Mouse (Mus musculus) heart, embryonic 14.5 days (tissue): ENCODE results near the gene Tulp1. TPM values are rescaled to one million over a fixed set of nuclear protein-coding genes. Genes with fewer than 3 reads are reported as not detected.

ENCODE experiments used
- ATAC-seq: fragments of 200-750 bp; cut with Nextera tagmentation; 2 replicates; pipeline ENCODE4 v1.8.0; 2017; ENCODE audit warnings: low read depth, moderate TSS enrichment; ENCODE audit not compliant: insufficient number of reproducible peaks, insufficient read depth, low FRiP score
- H3K27ac ChIP-seq, 2 experiments: fragments of 200-500 bp in 1 of 2; fragments of 300-500 bp in 1 of 2; sonication (generic) in 1 of 2; replicated peaks in 1 of 2; 2 replicates each; pipeline ENCODE4 v1.5.1; 2012 to 2014; ENCODE audit warnings: low read depth in 2 of 2, low read length in 2 of 2, control low read depth in 1 of 2, mild to moderate bottlenecking in 1 of 2, mixed read lengths in 1 of 2; ENCODE audit not compliant: control insufficient read depth in 1 of 2, insufficient read depth in 1 of 2
- H3K27me3 ChIP-seq: fragments of 300-500 bp; sonication (generic); 2 replicates; pipeline ENCODE4 v1.6.1; 2014; ENCODE audit warnings: mild to moderate bottlenecking, low read length, control low read depth; ENCODE audit not compliant: control insufficient read depth, insufficient read depth
- H3K36me3 ChIP-seq: fragments of 300-500 bp; sonication (generic); 2 replicates; pipeline ENCODE4 v1.6.1; 2014; ENCODE audit warnings: mild to moderate bottlenecking, control low read depth, low read length, mixed read lengths; ENCODE audit not compliant: control insufficient read depth, insufficient read depth
- H3K4me1 ChIP-seq, 2 experiments: fragments of 200-500 bp in 1 of 2; fragments of 300-500 bp in 1 of 2; sonication (generic) in 1 of 2; 2 replicates each; pipeline ENCODE4 v1.6.1; 2012 to 2014; ENCODE audit warnings: low read length in 2 of 2, control low read depth in 1 of 2, mixed read lengths in 1 of 2; ENCODE audit not compliant: control insufficient read depth in 2 of 2, insufficient read depth in 2 of 2
- H3K4me2 ChIP-seq: fragments of 300-500 bp; sonication (generic); 2 replicates; pipeline ENCODE4 v1.6.1; 2014; ENCODE audit warnings: mild to moderate bottlenecking, low read length
- H3K4me3 ChIP-seq, 2 experiments: fragments of 200-500 bp in 1 of 2; fragments of 300-500 bp in 1 of 2; sonication (generic) in 1 of 2; 2 replicates each; pipeline ENCODE4 v1.5.1; 2012 to 2014; ENCODE audit warnings: low read length in 2 of 2, mild to moderate bottlenecking in 2 of 2, control low read depth in 1 of 2, low read depth in 1 of 2, moderate library complexity in 1 of 2; ENCODE audit not compliant: control insufficient read depth in 1 of 2, insufficient read depth in 1 of 2
- H3K9ac ChIP-seq: fragments of 300-500 bp; sonication (generic); 2 replicates; pipeline ENCODE4 v1.6.1; 2014; ENCODE audit warnings: mild to moderate bottlenecking, low read length
- H3K9me3 ChIP-seq: fragments of 300-500 bp; sonication (generic); 2 replicates; pipeline ENCODE4 v1.6.1; 2016; ENCODE audit warnings: low read length, control low read depth; ENCODE audit not compliant: control insufficient read depth
- WGBS: fragments of 180-500 bp; shearing (Covaris S2); extraction: QIAGEN DNeasy Blood & Tissue Kit; methylation state at CpG from one replicate; pipeline ENCODE4 v1.1.7; 2014; 5-methylcytosine and 5-hydroxymethylcytosine counted together
- polyA plus RNA-seq: library from polyadenylated mRNA; unstranded; fragments of >200 nt; fragmentation: Nextera tagmentation; extraction: Ambion mirVana; gene quantifications from 2 replicates; pipeline ENCODE4 v1.2.1, GENCODE M21; 2014

Gene Tulp1
- polyA plus RNA-seq, 1 experiment from 2014 or later, result 3.3 TPM

DNA sequence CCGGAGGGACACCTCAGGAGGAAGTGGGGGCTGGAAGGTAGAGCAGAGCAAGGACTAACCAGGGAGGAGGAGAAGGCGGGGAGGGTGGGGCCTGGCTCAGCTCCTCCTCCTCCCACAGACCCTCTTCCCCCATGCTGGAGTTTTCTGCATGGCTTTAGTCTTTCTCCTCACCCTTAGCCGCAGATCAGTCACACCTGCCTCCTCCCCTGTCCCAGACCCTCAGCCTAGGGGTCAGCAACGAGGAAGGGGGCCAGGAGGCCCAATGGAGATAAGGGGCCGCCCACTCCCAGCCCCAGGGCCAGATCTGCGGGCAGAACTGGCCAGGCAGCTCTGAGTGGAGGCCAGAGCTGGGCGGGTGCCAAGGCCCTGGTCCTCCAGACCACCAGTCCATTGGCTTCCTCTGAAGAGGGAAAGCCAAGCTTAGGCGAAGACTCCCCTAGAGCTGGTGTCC lies 19.7 kb downstream of the Tulp1 start:
- Histone ChIP-seq H3K36me3 (peaks cover under 1% of the 10 kb centered on the region; the same call in 1 of the 2 replicates), H3K27ac (peak overlapping the region; percentile 70 to 82), H3K4me1 (peaks cover 51 to 74% of the 10 kb centered on the region in 2 experiments), H3K9me3 (no peaks in the 10 kb centered on the region), H3K9ac (peak overlapping the region; percentile 68; the same call in 1 of the 2 replicates), H3K4me2 (peak overlapping the region; percentile 58), H3K4me3 (no peak overlapping the region), H3K27me3 (no peaks in the 10 kb centered on the region)
- 2% methylated on average over 8 of the region's 8 CpGs for WGBS
- ATAC-seq, result no peak

- Histone ChIP-seq H3K27ac (peak overlapping the region; percentile 70 to 82), H3K27me3 (no peaks in the 10 kb centered on the region), H3K4me2 (peak overlapping the region; percentile 58; the same call in 1 of the 2 replicates), H3K9me3 (no peaks in the 10 kb centered on the region), H3K4me1 (peaks cover 52 to 79% of the 10 kb centered on the region in 2 experiments), H3K9ac (peak overlapping the region; percentile 68), H3K36me3 (peaks cover 7% of the 10 kb centered on the region), H3K4me3 (no peak overlapping the region)
- no peak for ATAC-seq
- WGBS, result 47% methylated on average over 3 of the region's 3 CpGs
Measured at GRCm38 (mm10) chr17:28344670-28345069, 20.4 kb downstream of the Tulp1 start.

GRCm38 (mm10) chr17:28344050-28344607 lies 20.9 kb downstream of the Tulp1 start:
- Histone ChIP-seq H3K27me3 (no peaks in the 10 kb centered on the region), H3K9me3 (no peaks in the 10 kb centered on the region), H3K4me1 (peaks cover 50 to 74% of the 10 kb centered on the region in 2 experiments), H3K36me3 (peaks cover 11% of the 10 kb centered on the region), H3K4me2 (peak overlapping the region; percentile 29), H3K27ac (peak overlapping the region; percentile 80 to 82), H3K9ac (peak overlapping the region; percentile 68), H3K4me3 (no peak overlapping the region)
- peak; percentile 35; the same call in 1 of the 2 replicates for ATAC-seq
- 17% methylated on average over 4 of the region's 4 CpGs for WGBS

DNA sequence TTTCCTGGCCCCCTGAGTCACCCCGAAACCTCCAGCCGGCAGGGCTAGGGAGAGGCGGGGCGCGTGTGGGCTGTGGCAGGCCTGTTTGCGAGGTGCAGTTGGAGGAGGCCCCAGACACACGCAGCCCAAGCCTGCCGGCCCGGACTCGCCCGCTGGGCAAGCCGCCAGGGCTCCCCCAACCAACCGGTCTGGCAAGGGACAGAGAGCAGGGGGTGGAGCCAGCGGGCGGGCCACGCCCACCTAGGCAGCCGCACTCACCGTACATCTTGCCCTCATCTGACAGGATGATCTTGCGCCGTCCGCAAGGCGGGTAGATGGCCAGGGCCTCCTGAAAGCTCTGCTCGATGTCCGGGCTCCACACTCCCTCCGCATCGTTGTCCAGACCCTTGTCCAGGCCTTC lies 23.9 kb downstream of the Tulp1 start:
- 3% methylated on average over 26 of the region's 26 CpGs for WGBS
- peaks cover 36 to 53% of the 10 kb centered on the region in 2 experiments for H3K4me1 ChIP-seq

GRCm38 (mm10) chr17:28340578-28340977 lies 24.4 kb downstream of the Tulp1 start:
- H3K4me3 ChIP-seq, result peak overlapping the region; percentile 7 to 26; a peak in 3 of 4 replicates
- WGBS, result 24% methylated on average over 7 of the region's 7 CpGs
- peaks cover 32 to 48% of the 10 kb centered on the region in 2 experiments for H3K4me1 ChIP-seq
- no peaks in the 10 kb centered on the region for H3K27me3 ChIP-seq
- H3K9me3 ChIP-seq, result no peaks in the 10 kb centered on the region
- H3K36me3 ChIP-seq, result peaks cover 39% of the 10 kb centered on the region
- peak overlapping the region; percentile 70 for H3K9ac ChIP-seq
- peak overlapping the region; percentile 83 to 91 for H3K27ac ChIP-seq
- 0 out of 2 replicates have a peak, but pooled peaks have one; percentile 17 for ATAC-seq
- H3K4me2 ChIP-seq, result peak overlapping the region; percentile 62

More for the DNA sequence above, 23.9 kb downstream of the Tulp1 start:
- Histone ChIP-seq H3K4me2 (peak overlapping the region; percentile 62), H3K27ac (peak overlapping the region; percentile 83 to 91), H3K9ac (peak overlapping the region; percentile 70), H3K4me3 (peak overlapping the region; percentile 26 to 32), H3K36me3 (peaks cover 34% of the 10 kb centered on the region), H3K9me3 (no peaks in the 10 kb centered on the region), H3K27me3 (no peaks in the 10 kb centered on the region)
- ATAC-seq, result peak; percentile 78

GRCm38 (mm10) chr17:28337547-28337946 lies 27.5 kb downstream of the Tulp1 start:
- ATAC-seq, result no peak
- H3K36me3 ChIP-seq, result peaks cover 56% of the 10 kb centered on the region

DNA sequence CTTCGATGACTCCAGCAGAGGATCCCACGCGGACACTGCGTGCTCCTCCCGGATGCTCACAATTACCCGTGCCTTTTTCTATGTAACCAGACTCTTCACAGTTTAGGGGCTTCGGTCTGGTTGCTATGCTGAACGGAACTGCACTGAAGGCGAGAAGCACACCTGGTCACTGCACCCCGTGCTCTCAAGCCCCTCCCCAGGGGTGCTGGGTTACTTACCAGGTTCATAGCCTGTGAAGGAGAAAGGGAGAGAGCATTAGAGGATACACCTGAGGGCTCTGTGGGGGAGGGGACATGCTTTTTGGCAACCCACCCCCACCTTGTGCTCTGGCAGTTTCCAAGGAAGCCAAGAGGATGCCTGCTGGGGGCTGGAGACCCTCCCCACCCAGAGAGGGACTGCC lies 29.8 kb downstream of the Tulp1 start:
- Histone ChIP-seq H3K27ac (no peak overlapping the region), H3K4me1 (peaks cover 21 to 33% of the 10 kb centered on the region in 2 experiments), H3K4me3 (no peak overlapping the region), H3K9ac (no peak overlapping the region), H3K36me3 (peaks cover 78% of the 10 kb centered on the region), H3K27me3 (no peaks in the 10 kb centered on the region), H3K9me3 (no peaks in the 10 kb centered on the region), H3K4me2 (no peak overlapping the region)
- 74% methylated on average over 10 of the region's 10 CpGs for WGBS
- ATAC-seq, result no peak

More at GRCm38 (mm10) chr17:28337547-28337946, 27.5 kb downstream of the Tulp1 start:
- no peaks in the 10 kb centered on the region for H3K9me3 ChIP-seq
- no peaks in the 10 kb centered on the region for H3K27me3 ChIP-seq
- no peak overlapping the region for H3K27ac ChIP-seq
- H3K4me3 ChIP-seq, result no peak overlapping the region
- H3K4me1 ChIP-seq, result peaks cover 27 to 41% of the 10 kb centered on the region in 2 experiments
- no peak overlapping the region for H3K9ac ChIP-seq
- H3K4me2 ChIP-seq, result no peak overlapping the region
- WGBS, result 90% methylated on average over 7 of the region's 7 CpGs
